Mouse (Mus musculus): ENCODE results near the gene Vash2. TPM values are rescaled to one million over a fixed set of nuclear protein-coding genes. Genes with fewer than 3 reads are reported as not detected.
A peak's percentile ranks its signal among the peaks of the same experiment; 100 is the strongest.

Vash2 gene
- polyA plus RNA-seq, 1 experiment: 0.22 TPM

DNA sequence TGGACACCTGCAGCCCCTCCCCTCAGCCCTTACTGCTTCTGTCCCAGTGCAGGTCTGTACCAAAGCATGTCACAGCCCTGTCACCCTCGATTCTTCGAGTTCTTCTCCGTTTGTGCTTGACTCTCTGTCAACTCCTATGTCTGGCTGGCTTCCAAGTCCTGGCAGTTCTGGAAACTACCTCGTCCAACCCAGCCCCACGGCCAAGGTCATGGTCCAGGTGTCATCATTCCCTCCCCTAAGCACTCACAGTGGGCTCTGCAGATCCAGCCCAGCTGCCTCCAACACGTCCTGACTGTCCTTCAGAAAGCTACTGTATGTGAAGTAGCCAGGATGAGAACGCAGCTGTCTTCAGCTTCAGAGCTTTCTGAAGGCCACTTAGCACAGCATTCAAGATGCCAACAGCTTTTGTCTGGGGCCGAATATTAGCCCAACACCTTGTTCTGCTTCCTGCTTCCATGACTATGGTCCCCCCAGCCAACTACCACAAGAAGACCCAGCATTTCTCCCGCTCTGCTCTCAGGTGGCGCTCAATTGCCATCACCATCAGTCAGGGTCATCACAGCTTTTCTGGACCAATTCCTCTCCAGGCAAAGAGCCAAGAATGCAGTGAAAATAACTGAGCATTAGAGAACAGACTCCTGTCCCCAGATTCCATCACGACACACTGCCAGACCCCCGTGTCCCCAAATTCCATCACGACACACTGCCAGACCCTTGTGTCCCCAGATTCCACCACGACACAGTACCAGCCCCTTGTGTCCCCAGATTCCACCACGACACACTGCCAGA lies 13.9 kb downstream of the Vash2 start:
- no peaks in the 10 kb centered on the region for H3K36me3 ChIP-seq (ENCODE audit: control insufficient read depth, insufficient read depth, low read length)
- no peaks in the 10 kb centered on the region for H3K27me3 ChIP-seq (replicated peaks; ENCODE audit: control insufficient read depth, insufficient read depth, low read length)
- WGBS: 67% methylated on average over 15 of the region's 15 CpGs
- H3K4me1 ChIP-seq (ENCODE audit: control insufficient read depth, insufficient read depth, low read length): no peaks in the 10 kb centered on the region
- no peak overlapping the region for H3K27ac ChIP-seq (ENCODE audit: insufficient read depth, low read depth, low read length)
- DNase-seq: peak; percentile 43
- no peak overlapping the region for H3K4me3 ChIP-seq (ENCODE audit: insufficient read depth, low read depth, low read length)
- TF ChIP-seq CTCF (conservative IDR thresholded peaks at IDR 0.05; ENCODE audit: insufficient read depth, insufficient read length, low read depth, low read length) (no peak), POLR2A (IDR thresholded peaks at IDR 0.05; ENCODE audit: low read depth, low read length) (no peak)

DNA sequence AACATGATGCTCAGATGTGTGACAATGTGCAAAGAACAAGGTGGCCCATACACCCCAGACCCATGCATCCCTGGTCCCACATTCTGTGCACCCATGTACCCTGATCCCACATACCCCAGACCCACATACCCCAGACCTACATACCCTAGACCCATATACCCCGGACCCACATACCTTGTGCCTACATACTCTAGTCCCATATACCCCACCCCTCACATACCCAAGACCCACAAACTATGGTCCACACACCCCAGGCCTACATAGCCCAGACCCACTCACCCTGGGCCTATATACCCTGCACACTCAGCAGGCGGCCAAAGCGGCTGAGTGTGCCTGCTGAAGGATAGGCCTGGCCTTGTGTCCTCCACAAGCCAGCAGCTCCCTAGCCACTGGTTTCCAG lies 16.3 kb downstream of the Vash2 start:
- TF ChIP-seq CTCF (conservative IDR thresholded peaks at IDR 0.05; ENCODE audit: insufficient read depth, insufficient read length, low read depth, low read length): no peak
- TF ChIP-seq POLR2A (IDR thresholded peaks at IDR 0.05; ENCODE audit: low read depth, low read length): no peak
- no peaks in the 10 kb centered on the region for H3K27me3 ChIP-seq (replicated peaks; ENCODE audit: control insufficient read depth, insufficient read depth, low read length)
- no peak for DNase-seq
- no peaks in the 10 kb centered on the region for H3K36me3 ChIP-seq (ENCODE audit: control insufficient read depth, insufficient read depth, low read length)
- no peaks in the 10 kb centered on the region for H3K4me1 ChIP-seq (ENCODE audit: control insufficient read depth, insufficient read depth, low read length)
- 96% methylated on average over 3 of the region's 3 CpGs for WGBS
- H3K4me3 ChIP-seq (ENCODE audit: insufficient read depth, low read depth, low read length): no peak overlapping the region
- no peak overlapping the region for H3K27ac ChIP-seq (ENCODE audit: insufficient read depth, low read depth, low read length)

DNA sequence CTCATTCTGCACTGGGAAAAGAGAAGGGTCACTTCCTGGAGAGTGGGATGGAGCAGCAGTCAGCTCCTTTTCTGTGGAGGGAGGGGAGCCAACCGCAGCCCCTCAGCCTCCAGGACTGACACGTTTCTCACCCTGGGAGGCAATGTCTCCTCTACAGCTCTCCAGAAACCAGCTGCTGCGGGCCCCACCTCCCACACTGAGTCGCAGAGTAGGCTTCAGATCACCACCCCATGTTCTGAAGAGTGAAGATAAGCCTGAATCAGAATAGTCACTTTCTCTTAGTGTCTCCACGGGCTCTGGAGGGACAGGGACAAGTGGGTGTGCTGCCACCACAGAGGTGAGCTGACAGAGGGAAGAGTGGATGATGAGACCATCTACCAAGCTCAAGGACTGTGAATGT lies 20.3 kb downstream of the Vash2 start:
- 79% methylated on average over 5 of the region's 5 CpGs for WGBS
- no peak for TF ChIP-seq CTCF (conservative IDR thresholded peaks at IDR 0.05; ENCODE audit: insufficient read depth, insufficient read length, low read depth, low read length)
- TF ChIP-seq POLR2A (IDR thresholded peaks at IDR 0.05; ENCODE audit: low read depth, low read length): no peak

DNA sequence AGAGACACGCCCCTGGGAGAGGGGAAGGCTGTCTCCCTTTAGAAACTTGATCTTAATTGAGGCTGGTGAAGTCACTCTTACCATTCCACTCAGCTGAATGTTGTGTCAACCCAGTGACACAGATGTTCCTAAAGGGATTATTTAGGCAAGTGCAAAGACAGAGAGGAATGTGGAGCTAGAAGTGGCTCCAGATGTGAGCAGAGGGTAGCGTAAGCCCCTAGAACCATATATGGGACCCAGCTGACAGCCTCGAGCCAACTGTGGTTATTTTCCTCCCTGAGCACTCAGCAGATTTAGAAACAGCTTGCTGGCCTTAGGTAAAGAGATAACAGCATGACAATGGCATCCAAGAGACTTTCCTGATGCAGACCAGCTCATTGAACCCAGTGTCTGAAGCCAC lies 26.1 kb downstream of the Vash2 start:
- Histone ChIP-seq H3K36me3 (ENCODE audit: control insufficient read depth, insufficient read depth, low read length) (no peaks in the 10 kb centered on the region; the same call in 1 of the 2 replicates), H3K27me3 (replicated peaks; ENCODE audit: control insufficient read depth, insufficient read depth, low read length) (no peaks in the 10 kb centered on the region), H3K4me3 (ENCODE audit: insufficient read depth, low read depth, low read length) (no peak overlapping the region), H3K27ac (ENCODE audit: insufficient read depth, low read depth, low read length) (no peak overlapping the region), H3K4me1 (ENCODE audit: control insufficient read depth, insufficient read depth, low read length) (0 out of 2 replicates have a peak, but pooled peaks cover 3% of the 10 kb centered on the region)
- TF ChIP-seq POLR2A (IDR thresholded peaks at IDR 0.05; ENCODE audit: low read depth, low read length) (no peak), CTCF (conservative IDR thresholded peaks at IDR 0.05; ENCODE audit: insufficient read depth, insufficient read length, low read depth, low read length) (no peak)
- 85% methylated on average over 3 of the region's 3 CpGs for WGBS
- DNase-seq: no peak

More for the DNA sequence above, 20.3 kb downstream of the Vash2 start:
- no peak for DNase-seq
- H3K27ac ChIP-seq (ENCODE audit: insufficient read depth, low read depth, low read length): no peak overlapping the region
- no peaks in the 10 kb centered on the region for H3K4me1 ChIP-seq (ENCODE audit: control insufficient read depth, insufficient read depth, low read length)
- H3K36me3 ChIP-seq (ENCODE audit: control insufficient read depth, insufficient read depth, low read length): no peaks in the 10 kb centered on the region
- no peaks in the 10 kb centered on the region for H3K27me3 ChIP-seq (replicated peaks; ENCODE audit: control insufficient read depth, insufficient read depth, low read length)
- no peak overlapping the region for H3K4me3 ChIP-seq (ENCODE audit: insufficient read depth, low read depth, low read length)

DNA sequence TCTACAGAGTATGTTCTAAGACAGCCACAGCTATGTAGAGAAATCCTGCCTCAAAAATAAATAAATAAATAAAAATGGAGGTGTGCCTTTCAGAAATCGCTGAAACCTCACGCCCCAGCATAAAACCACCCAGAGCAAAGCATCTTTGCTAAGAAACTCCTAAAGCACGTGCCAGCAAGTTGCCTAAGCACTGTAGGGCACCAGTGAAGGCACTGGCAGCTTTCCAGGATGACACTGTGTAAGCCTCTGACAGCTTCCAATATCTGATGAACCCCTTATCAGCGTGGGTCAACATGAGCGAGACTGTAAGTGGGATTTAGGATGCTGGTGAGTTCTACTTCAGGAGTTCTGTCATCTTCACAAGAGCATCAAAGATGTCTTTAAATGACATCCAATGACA lies 28.1 kb downstream of the Vash2 start:
- Histone ChIP-seq H3K27me3 (replicated peaks; ENCODE audit: control insufficient read depth, insufficient read depth, low read length) (no peaks in the 10 kb centered on the region), H3K4me1 (ENCODE audit: control insufficient read depth, insufficient read depth, low read length) (0 out of 2 replicates have a peak, but pooled peaks cover 3% of the 10 kb centered on the region), H3K36me3 (ENCODE audit: control insufficient read depth, insufficient read depth, low read length) (no peaks in the 10 kb centered on the region; the same call in 1 of the 2 replicates), H3K27ac (ENCODE audit: insufficient read depth, low read depth, low read length) (no peak overlapping the region), H3K4me3 (ENCODE audit: insufficient read depth, low read depth, low read length) (no peak overlapping the region)
- 88% methylated on average over 5 of the region's 5 CpGs for WGBS
- no peak for DNase-seq
- TF ChIP-seq CTCF (conservative IDR thresholded peaks at IDR 0.05; ENCODE audit: insufficient read depth, insufficient read length, low read depth, low read length) (no peak), POLR2A (IDR thresholded peaks at IDR 0.05; ENCODE audit: low read depth, low read length) (no peak)

DNA sequence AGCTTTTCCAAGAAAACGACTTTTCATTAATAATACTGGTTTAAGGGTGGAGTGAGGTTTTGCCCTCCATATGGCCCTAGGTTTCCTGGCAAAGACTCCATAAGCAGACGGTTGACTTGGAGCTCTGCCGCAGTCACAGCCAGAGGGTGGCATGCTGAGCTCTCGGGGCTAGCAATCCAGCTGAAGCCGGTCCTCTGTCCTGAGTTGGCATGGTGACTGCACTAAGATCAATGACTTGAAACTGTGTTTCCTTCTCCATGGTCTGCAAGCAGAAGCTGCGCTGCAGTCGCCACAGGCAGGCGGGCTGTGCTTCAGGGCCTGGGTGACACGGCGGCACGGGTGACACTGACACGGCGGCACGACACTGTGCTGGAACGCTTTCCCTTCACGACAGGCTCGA lies 30.2 kb downstream of the Vash2 start:
- peak; percentile 35 for DNase-seq
- 53% methylated on average over 17 of the region's 17 CpGs for WGBS
- Histone ChIP-seq H3K27me3 (replicated peaks; ENCODE audit: control insufficient read depth, insufficient read depth, low read length) (no peaks in the 10 kb centered on the region), H3K27ac (ENCODE audit: insufficient read depth, low read depth, low read length) (no peak overlapping the region), H3K4me3 (ENCODE audit: insufficient read depth, low read depth, low read length) (no peak overlapping the region), H3K36me3 (ENCODE audit: control insufficient read depth, insufficient read depth, low read length) (no peaks in the 10 kb centered on the region; the same call in 1 of the 2 replicates), H3K4me1 (ENCODE audit: control insufficient read depth, insufficient read depth, low read length) (0 out of 2 replicates have a peak, but pooled peaks cover 3% of the 10 kb centered on the region)
- TF ChIP-seq CTCF (conservative IDR thresholded peaks at IDR 0.05; ENCODE audit: insufficient read depth, insufficient read length, low read depth, low read length): no peak
- TF ChIP-seq POLR2A (IDR thresholded peaks at IDR 0.05; ENCODE audit: low read depth, low read length): no peak

DNA sequence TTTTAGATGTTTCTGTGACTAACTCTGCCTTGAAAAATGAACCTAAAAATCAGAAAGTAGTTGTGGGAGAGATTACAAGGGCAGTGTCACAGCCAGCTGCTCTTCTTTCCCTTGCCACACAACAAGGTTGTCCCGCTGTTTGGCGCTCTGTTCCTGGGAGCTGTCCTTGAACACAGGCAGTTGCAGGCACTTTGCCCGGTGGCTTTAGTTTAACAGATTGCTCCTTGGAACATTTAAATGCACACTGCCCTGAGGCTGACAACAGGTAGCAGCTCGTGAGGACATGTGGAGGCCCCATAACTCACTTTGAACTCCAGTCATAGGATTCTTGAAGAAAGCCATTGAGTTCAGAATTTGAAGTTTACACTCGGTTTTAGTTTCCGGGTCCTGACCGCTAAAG lies 30.7 kb downstream of the Vash2 start:
- peak; percentile 33 for DNase-seq
- H3K4me1 ChIP-seq (ENCODE audit: control insufficient read depth, insufficient read depth, low read length): 0 out of 2 replicates have a peak, but pooled peaks cover 3% of the 10 kb centered on the region
- WGBS: 52% methylated on average over 7 of the region's 7 CpGs
- H3K4me3 ChIP-seq (ENCODE audit: insufficient read depth, low read depth, low read length): no peak overlapping the region
- H3K36me3 ChIP-seq (ENCODE audit: control insufficient read depth, insufficient read depth, low read length): no peaks in the 10 kb centered on the region; the same call in 1 of the 2 replicates
- TF ChIP-seq POLR2A (IDR thresholded peaks at IDR 0.05; ENCODE audit: low read depth, low read length) (no peak), CTCF (conservative IDR thresholded peaks at IDR 0.05; ENCODE audit: insufficient read depth, insufficient read length, low read depth, low read length) (no peak)
- no peaks in the 10 kb centered on the region for H3K27me3 ChIP-seq (replicated peaks; ENCODE audit: control insufficient read depth, insufficient read depth, low read length)
- H3K27ac ChIP-seq (ENCODE audit: insufficient read depth, low read depth, low read length): no peak overlapping the region
